Mouse (Mus musculus): ENCODE data around the gene Nkx2-3.

The Nkx2-3 gene

DNA sequence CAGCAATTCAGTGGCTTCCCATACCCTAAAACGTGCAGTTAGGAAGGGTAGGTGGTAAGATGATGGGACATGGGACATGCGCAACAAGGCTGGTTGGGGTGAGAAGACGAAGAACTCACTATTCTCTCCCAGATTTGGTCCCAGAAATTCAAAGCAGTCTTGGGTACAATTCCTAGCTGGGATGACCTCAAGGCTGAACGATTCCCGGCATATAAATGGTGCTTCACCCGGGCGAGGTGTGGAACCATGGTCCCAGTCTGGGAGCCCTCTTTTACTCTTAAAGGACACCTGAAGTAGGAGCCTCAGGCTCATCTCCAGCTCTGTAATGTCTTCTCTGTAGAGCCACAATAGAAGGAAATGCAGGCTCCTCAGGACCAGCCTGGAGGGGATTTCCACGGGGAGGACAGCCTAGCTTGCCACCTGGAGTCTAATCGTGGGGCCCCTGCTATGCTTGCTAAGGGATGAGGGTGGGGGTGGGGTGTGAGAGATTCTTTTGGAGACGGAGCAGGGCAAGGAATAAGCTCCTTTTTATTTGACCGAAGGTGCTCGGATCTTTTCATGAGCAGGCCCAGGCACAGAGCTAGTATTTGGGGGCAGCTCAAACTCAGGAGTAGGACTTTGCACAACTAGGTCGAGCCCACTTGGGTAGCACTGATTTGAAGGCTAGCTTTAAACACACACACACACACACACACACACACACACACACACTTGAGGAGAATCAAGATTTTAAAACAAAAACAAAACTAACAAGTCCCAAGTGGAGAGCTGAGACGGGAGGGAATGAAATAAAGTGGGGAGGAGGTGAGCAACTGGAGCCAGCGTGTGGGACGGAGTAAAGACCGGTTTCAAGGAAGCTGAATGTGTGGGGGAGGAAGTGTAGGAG is 6.2 kb upstream of the Nkx2-3 start:
- WGBS, result 5% methylated on average over 17 of the region's 17 CpGs

- WGBS, result 4% methylated on average over 40 of the region's 40 CpGs
These were observed 5.3 kb upstream of the Nkx2-3 start for GRCm38 (mm10) chr19:43606552-43607530.

DNA sequence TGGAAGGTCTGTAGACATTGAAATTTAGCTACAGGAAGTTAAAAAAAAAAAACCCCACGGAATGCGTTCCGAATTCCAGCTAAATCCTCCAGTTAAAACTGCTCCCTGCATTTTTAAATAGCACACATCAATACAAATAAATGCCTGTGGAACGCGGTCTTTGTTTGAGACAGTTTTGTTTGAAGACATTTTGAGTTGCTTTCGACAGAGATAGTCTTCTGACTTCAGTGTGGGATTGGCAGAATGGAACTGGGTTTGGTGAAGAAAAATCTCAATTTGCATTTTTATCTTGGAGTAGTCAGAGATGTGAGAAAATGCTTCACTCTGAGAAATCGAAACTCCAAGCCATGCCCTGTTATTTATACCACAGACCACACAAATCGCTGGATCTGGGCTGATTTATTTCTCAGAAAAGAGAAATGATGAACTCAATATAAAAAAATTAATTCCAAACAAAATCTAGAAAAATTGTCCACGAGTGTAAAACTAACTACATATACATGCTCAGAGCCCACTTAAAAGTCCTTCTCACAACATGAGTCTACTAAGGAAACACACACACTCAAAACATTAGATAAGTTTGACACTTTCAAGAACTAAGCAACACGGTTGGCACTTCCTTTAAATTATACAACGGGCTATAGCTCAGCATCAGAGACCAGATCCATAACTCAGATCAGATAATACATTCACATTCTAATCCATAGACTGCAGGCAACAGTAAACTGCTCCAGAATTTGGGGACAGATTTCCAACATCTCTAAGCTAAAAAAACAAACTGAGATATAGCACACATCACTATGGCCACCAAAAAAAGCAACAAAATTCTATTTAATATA is 4.1 kb upstream of the Nkx2-3 start:
- 3% methylated on average over 11 of the region's 11 CpGs for WGBS

- 12% methylated on average over 8 of the region's 8 CpGs for WGBS
These were observed 3.2 kb upstream of the Nkx2-3 start for GRCm38 (mm10) chr19:43608711-43609457.

- WGBS, result 7% methylated on average over 25 of the region's 25 CpGs
These were observed 2.4 kb upstream of the Nkx2-3 start for GRCm38 (mm10) chr19:43609458-43610330.

DNA sequence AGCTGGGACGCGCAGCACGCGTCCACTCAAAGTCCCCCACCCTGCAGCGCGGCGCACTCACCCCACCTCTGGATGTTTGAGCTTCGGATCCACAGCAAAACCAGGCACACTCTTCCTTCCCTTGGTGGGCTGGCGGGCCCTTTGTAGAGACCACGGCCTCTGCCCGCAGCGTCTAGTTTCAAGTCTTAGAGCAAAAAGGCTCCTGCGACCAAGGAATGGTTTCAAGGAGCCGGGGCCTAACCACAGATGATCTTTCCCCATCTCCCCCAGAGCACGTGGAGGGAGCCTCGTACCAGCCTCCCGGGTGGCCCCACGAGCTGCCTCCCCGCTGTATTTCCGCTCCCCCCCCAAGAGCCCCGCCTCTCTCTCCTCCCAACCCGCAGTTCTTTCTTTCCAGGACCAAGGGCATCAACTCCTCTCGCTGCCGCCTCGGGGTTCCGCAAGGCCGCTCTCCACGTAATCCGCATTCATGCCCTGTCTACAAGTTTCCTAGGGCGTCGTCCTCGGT is 1.7 kb upstream of the Nkx2-3 start:
- WGBS, result 7% methylated on average over 32 of the region's 32 CpGs

- 44% methylated on average over 8 of the region's 8 CpGs for WGBS
These were observed 1.0 kb upstream of the Nkx2-3 start for GRCm38 (mm10) chr19:43611110-43611509.

DNA sequence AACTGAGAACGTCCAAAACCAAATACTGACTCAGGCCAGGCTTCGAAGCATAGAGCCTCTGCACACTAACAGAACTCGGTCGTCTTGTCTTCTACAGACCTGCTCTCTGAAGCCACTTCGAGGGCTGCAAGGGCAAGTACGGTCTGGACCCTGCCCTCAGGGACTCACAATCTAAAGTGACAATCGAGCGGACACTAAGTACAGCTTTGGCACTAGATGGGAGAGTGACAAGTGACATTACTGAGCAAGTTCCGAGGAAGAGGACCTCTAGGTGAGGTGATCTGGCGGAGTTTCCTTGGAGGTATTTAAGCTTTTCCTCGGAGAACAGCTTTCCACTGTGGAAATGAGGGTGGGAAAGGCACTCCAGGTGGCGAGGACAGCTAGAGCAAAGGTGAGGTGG is 564 bp upstream of the Nkx2-3 start:
- WGBS, result 37% methylated on average over 12 of the region's 12 CpGs

GRCm38 (mm10) chr19:43612501-43612971 is 411 bp downstream of the Nkx2-3 start:
- WGBS, result 2% methylated on average over 23 of the region's 23 CpGs

DNA sequence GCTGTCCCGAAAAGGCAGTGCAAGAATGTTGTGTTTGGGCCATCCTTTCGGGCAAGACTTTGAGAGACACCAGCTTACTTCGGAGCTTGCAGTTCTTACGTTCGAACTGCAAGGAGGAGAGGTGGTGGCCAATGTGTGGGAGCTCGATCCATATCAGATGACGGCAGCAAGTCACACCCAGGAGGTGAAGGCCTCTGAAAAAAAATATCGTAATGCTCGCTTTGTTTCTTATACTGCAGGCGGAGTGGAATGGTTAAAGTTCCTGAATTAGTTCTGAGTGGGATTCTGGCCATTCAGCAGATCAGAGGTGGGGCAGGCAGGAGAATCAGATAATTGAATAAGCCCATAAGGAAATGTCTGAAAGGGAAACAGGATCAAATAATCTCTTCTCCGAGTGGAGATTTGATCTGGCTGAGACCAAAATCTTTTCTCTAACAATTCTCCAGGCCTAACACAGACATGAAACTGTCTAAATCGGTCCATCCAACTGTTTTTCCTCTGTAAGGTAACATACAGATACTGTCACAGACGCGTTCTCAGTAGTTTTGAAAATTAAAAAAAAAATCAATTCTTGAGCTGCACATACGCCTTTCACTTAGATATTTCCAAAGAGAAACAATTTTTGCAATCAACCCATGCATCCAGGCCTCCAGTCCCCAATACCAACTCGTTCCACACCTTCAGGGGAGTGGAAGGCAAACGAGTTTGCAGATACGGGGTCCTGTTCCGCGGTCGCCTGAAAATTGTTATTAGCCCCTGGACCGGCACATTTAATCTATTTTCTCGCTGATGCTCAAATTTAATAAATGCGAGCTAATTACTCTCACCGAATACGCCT is 1.4 kb downstream of the Nkx2-3 start:
- WGBS, result 14% methylated on average over 26 of the region's 26 CpGs

GRCm38 (mm10) chr19:43614341-43615073 is 2.4 kb downstream of the Nkx2-3 start:
- WGBS, result 2% methylated on average over 92 of the region's 92 CpGs

DNA sequence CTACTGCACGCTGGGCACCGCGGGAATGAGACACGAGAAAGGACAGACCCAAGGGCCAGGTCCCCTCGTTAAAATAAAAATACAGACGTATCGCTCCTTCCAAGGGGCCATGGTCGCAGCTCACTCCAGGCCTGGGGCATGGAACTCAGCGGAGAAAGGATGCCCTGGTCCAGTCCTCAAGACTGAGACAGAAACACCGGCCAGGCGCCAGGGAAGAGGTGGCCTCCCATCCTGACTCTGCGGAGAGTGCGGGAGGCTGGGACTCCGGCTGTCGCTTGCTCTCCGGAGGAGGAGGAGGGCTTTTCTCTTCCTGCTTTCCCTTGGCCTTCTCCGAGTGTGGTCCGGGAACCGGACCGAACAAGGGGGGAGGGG is 2.9 kb downstream of the Nkx2-3 start:
- WGBS, result 2% methylated on average over 20 of the region's 20 CpGs

GRCm38 (mm10) chr19:43615571-43616414 is 3.7 kb downstream of the Nkx2-3 start:
- WGBS, result 5% methylated on average over 33 of the region's 34 CpGs

- WGBS, result 2% methylated on average over 35 of the region's 35 CpGs
These were observed 4.3 kb downstream of the Nkx2-3 start for GRCm38 (mm10) chr19:43616415-43616861.

- 6% methylated on average over 12 of the region's 12 CpGs for WGBS
These were observed 4.8 kb downstream of the Nkx2-3 start for GRCm38 (mm10) chr19:43616889-43617288.

GRCm38 (mm10) chr19:43617761-43618349 is 5.7 kb downstream of the Nkx2-3 start:
- 60% methylated on average over 10 of the region's 10 CpGs for WGBS
